Mouse (Mus musculus): ENCODE measurements around the gene Dip2b. TPM values are rescaled to one million over a fixed set of nuclear protein-coding genes. Genes with fewer than 3 reads are reported as not detected.

Dip2b gene
- polyA plus RNA-seq, 1 experiment from 2014 or later = 16.3 TPM

- Histone ChIP-seq H3K27me3 (replicated peaks) (no peaks in the 10 kb centered on the region), H3K27ac (ENCODE audit: poor library complexity, severe bottlenecking) (no peak overlapping the region), H3K9me3 (replicated peaks) (no peaks in the 10 kb centered on the region), H3K4me1 (replicated peaks) (peaks cover 35% of the 10 kb centered on the region), H3K9ac (no peak overlapping the region), H3K36me3 (no peaks in the 10 kb centered on the region), H3K4me3 (no peak overlapping the region), H3K4me2 (no peak overlapping the region)
- ATAC-seq (ENCODE audit: insufficient number of reproducible peaks, low FRiP score) = no peak
- 74% methylated on average over 4 of the region's 4 CpGs for WGBS
Measured at GRCm38 (mm10) chr15:100084882-100085281, 46.4 kb downstream of the Dip2b start.

- Histone ChIP-seq H3K27ac (ENCODE audit: poor library complexity, severe bottlenecking) (no peak overlapping the region), H3K4me1 (replicated peaks) (peaks cover 31% of the 10 kb centered on the region), H3K4me3 (no peak overlapping the region), H3K9me3 (replicated peaks) (no peaks in the 10 kb centered on the region), H3K36me3 (no peaks in the 10 kb centered on the region; the same call in 1 of the 2 replicates), H3K27me3 (replicated peaks) (no peaks in the 10 kb centered on the region), H3K4me2 (no peak overlapping the region), H3K9ac (no peak overlapping the region)
- WGBS = 85% methylated on average over 7 of the region's 7 CpGs
- no peak for ATAC-seq (ENCODE audit: insufficient number of reproducible peaks, low FRiP score)
Measured at GRCm38 (mm10) chr15:100088021-100088420, 49.6 kb downstream of the Dip2b start.

- H3K4me2 ChIP-seq = no peak overlapping the region
- no peaks in the 10 kb centered on the region for H3K9me3 ChIP-seq (replicated peaks)
- no peaks in the 10 kb centered on the region; the same call in 1 of the 2 replicates for H3K36me3 ChIP-seq
- no peak overlapping the region for H3K4me3 ChIP-seq
- ATAC-seq (ENCODE audit: insufficient number of reproducible peaks, low FRiP score) = peak; percentile 7; the same call in 1 of the 2 replicates
- no peaks in the 10 kb centered on the region for H3K27me3 ChIP-seq (replicated peaks)
- peaks cover 28% of the 10 kb centered on the region for H3K4me1 ChIP-seq (replicated peaks)
- no peak overlapping the region for H3K9ac ChIP-seq
- 22% methylated on average over 8 of the region's 8 CpGs for WGBS
- H3K27ac ChIP-seq (ENCODE audit: poor library complexity, severe bottlenecking) = no peak overlapping the region
Measured at GRCm38 (mm10) chr15:100089645-100090053, 51.2 kb downstream of the Dip2b start.

- H3K4me2 ChIP-seq = peak overlapping the region; percentile 27
- ATAC-seq (ENCODE audit: insufficient number of reproducible peaks, low FRiP score) = 0 out of 2 replicates have a peak, but pooled peaks have one; percentile 43
- 54% methylated on average over 8 of the region's 8 CpGs for WGBS
Measured at GRCm38 (mm10) chr15:100091818-100092217, 53.4 kb downstream of the Dip2b start.

GRCm38 (mm10) chr15:100092258-100092657 is 53.8 kb downstream of the Dip2b start:
- Histone ChIP-seq H3K9me3 (replicated peaks) (no peaks in the 10 kb centered on the region), H3K27me3 (replicated peaks) (no peaks in the 10 kb centered on the region), H3K9ac (peak overlapping the region; percentile 42; the same call in 1 of the 2 replicates), H3K36me3 (no peaks in the 10 kb centered on the region; the same call in 1 of the 2 replicates), H3K27ac (ENCODE audit: poor library complexity, severe bottlenecking) (0 out of 2 replicates have a peak overlapping the region, but pooled peaks have one; percentile 28), H3K4me2 (peak overlapping the region; percentile 27), H3K4me1 (replicated peaks) (peaks cover 30% of the 10 kb centered on the region), H3K4me3 (no peak overlapping the region)
- ATAC-seq (ENCODE audit: insufficient number of reproducible peaks, low FRiP score) = peak; percentile 48; the same call in 1 of the 2 replicates
- 50% methylated on average over 16 of the region's 16 CpGs for WGBS

More at GRCm38 (mm10) chr15:100091818-100092217, 53.4 kb downstream of the Dip2b start:
- Histone ChIP-seq H3K4me1 (replicated peaks) (peaks cover 30% of the 10 kb centered on the region), H3K9me3 (replicated peaks) (no peaks in the 10 kb centered on the region), H3K36me3 (no peaks in the 10 kb centered on the region; the same call in 1 of the 2 replicates), H3K4me3 (no peak overlapping the region), H3K27ac (ENCODE audit: poor library complexity, severe bottlenecking) (0 out of 2 replicates have a peak overlapping the region, but pooled peaks have one; percentile 28), H3K9ac (no peak overlapping the region), H3K27me3 (replicated peaks) (no peaks in the 10 kb centered on the region)

GRCm38 (mm10) chr15:100096587-100097428 is 58.3 kb downstream of the Dip2b start:
- Histone ChIP-seq H3K36me3 (no peaks in the 10 kb centered on the region; the same call in 1 of the 2 replicates), H3K9ac (no peak overlapping the region), H3K27me3 (replicated peaks) (no peaks in the 10 kb centered on the region), H3K4me3 (no peak overlapping the region), H3K4me2 (no peak overlapping the region), H3K4me1 (replicated peaks) (peaks cover 30% of the 10 kb centered on the region), H3K9me3 (replicated peaks) (no peaks in the 10 kb centered on the region), H3K27ac (ENCODE audit: poor library complexity, severe bottlenecking) (no peak overlapping the region)
- no peak for ATAC-seq (ENCODE audit: insufficient number of reproducible peaks, low FRiP score)
- 72% methylated on average over 7 of the region's 7 CpGs for WGBS

- Histone ChIP-seq H3K27me3 (replicated peaks) (no peaks in the 10 kb centered on the region), H3K27ac (ENCODE audit: poor library complexity, severe bottlenecking) (no peak overlapping the region), H3K9me3 (replicated peaks) (no peaks in the 10 kb centered on the region), H3K4me2 (no peak overlapping the region), H3K4me1 (replicated peaks) (peaks cover 27% of the 10 kb centered on the region), H3K36me3 (no peaks in the 10 kb centered on the region), H3K9ac (no peak overlapping the region), H3K4me3 (no peak overlapping the region)
- 84% methylated on average over 7 of the region's 7 CpGs for WGBS
- ATAC-seq (ENCODE audit: insufficient number of reproducible peaks, low FRiP score) = no peak
Measured at GRCm38 (mm10) chr15:100100336-100100735, 61.9 kb downstream of the Dip2b start.

GRCm38 (mm10) chr15:100101206-100101605 is 62.7 kb downstream of the Dip2b start:
- H3K4me1 ChIP-seq (replicated peaks) = peaks cover 30% of the 10 kb centered on the region
- no peaks in the 10 kb centered on the region for H3K27me3 ChIP-seq (replicated peaks)
- H3K9me3 ChIP-seq (replicated peaks) = no peaks in the 10 kb centered on the region
- 0 out of 2 replicates have a peak overlapping the region, but pooled peaks have one; percentile 25 for H3K27ac ChIP-seq (ENCODE audit: poor library complexity, severe bottlenecking)
- no peak overlapping the region for H3K9ac ChIP-seq
- H3K36me3 ChIP-seq = no peaks in the 10 kb centered on the region
- H3K4me3 ChIP-seq = no peak overlapping the region
- H3K4me2 ChIP-seq = no peak overlapping the region
- ATAC-seq (ENCODE audit: insufficient number of reproducible peaks, low FRiP score) = no peak

GRCm38 (mm10) chr15:100104126-100104525 is 65.7 kb downstream of the Dip2b start:
- Histone ChIP-seq H3K36me3 (no peaks in the 10 kb centered on the region), H3K4me3 (no peak overlapping the region), H3K9ac (no peak overlapping the region), H3K27me3 (replicated peaks) (no peaks in the 10 kb centered on the region), H3K27ac (ENCODE audit: poor library complexity, severe bottlenecking) (no peak overlapping the region), H3K4me1 (replicated peaks) (peaks cover 53% of the 10 kb centered on the region), H3K9me3 (replicated peaks) (no peaks in the 10 kb centered on the region), H3K4me2 (no peak overlapping the region)
- WGBS = 88% methylated on average over 2 of the region's 2 CpGs
- no peak for ATAC-seq (ENCODE audit: insufficient number of reproducible peaks, low FRiP score)

- Histone ChIP-seq H3K27ac (ENCODE audit: poor library complexity, severe bottlenecking) (peak overlapping the region; percentile 88), H3K4me2 (peak overlapping the region; percentile 53), H3K4me3 (peak overlapping the region; percentile 17; the same call in 1 of the 2 replicates), H3K9ac (0 out of 2 replicates have a peak overlapping the region, but pooled peaks have one; percentile 39), H3K4me1 (replicated peaks) (peaks cover 64% of the 10 kb centered on the region), H3K9me3 (replicated peaks) (no peaks in the 10 kb centered on the region), H3K27me3 (replicated peaks) (no peaks in the 10 kb centered on the region), H3K36me3 (no peaks in the 10 kb centered on the region)
- peak; percentile 55; the same call in 1 of the 2 replicates for ATAC-seq (ENCODE audit: insufficient number of reproducible peaks, low FRiP score)
- WGBS = 53% methylated on average over 18 of the region's 18 CpGs
Measured at GRCm38 (mm10) chr15:100108071-100108782, 69.8 kb downstream of the Dip2b start.

- H3K4me3 ChIP-seq = no peak overlapping the region
- no peak overlapping the region for H3K27ac ChIP-seq (ENCODE audit: poor library complexity, severe bottlenecking)
- no peaks in the 10 kb centered on the region for H3K27me3 ChIP-seq (replicated peaks)
- ATAC-seq (ENCODE audit: insufficient number of reproducible peaks, low FRiP score) = no peak
- WGBS = 73% methylated on average over 3 of the region's 3 CpGs
- H3K9me3 ChIP-seq (replicated peaks) = no peaks in the 10 kb centered on the region
- no peak overlapping the region for H3K4me2 ChIP-seq
- no peak overlapping the region for H3K9ac ChIP-seq
- H3K4me1 ChIP-seq (replicated peaks) = peaks cover 76% of the 10 kb centered on the region
- H3K36me3 ChIP-seq = no peaks in the 10 kb centered on the region
Measured at GRCm38 (mm10) chr15:100109916-100110315, 71.5 kb downstream of the Dip2b start.
